8 mouse cellular contexts compared by ENCODE assay signal in genomic region chr13:63258167-63258582, GRCm38 (mm10).
DNase-seq lines count a peak whose midpoint lies in the region; ATAC-seq lines count a peak whose summit lies in the region.

No protein-coding gene starts in this region.

- H3K4me1 ChIP-seq in embryonic facial prominence, embryonic 12.5 days, result peaks cover 52% of the 10 kb centered on the region
- peaks cover 61% of the 10 kb centered on the region for H3K4me1 ChIP-seq in lung, embryonic 16.5 days (replicated peaks; ENCODE audit: control insufficient read depth, insufficient read depth, low read length)
- peaks cover 27% of the 10 kb centered on the region for H3K4me1 ChIP-seq in hindbrain, embryonic 13.5 days (replicated peaks)

- no peak for ATAC-seq in embryonic facial prominence, embryonic 12.5 days (ENCODE audit: insufficient number of reproducible peaks, insufficient read depth, low FRiP score, low TSS enrichment)
- peak; percentile 42 for ATAC-seq in lung, embryonic 16.5 days (ENCODE audit: low read depth)
- no peak for ATAC-seq in hindbrain, embryonic 13.5 days (ENCODE audit: low FRiP score)

- WGBS in embryonic facial prominence, embryonic 12.5 days, result 37% methylated on average over 6 of the region's 6 CpGs
- WGBS in lung, embryonic 16.5 days, result 52% methylated on average over 6 of the region's 6 CpGs
- 75% methylated on average over 6 of the region's 6 CpGs for WGBS in hindbrain, embryonic 13.5 days

- no peaks in the 10 kb centered on the region for H3K9me3 ChIP-seq in embryonic facial prominence, embryonic 12.5 days
- no peaks in the 10 kb centered on the region for H3K9me3 ChIP-seq in lung, embryonic 16.5 days (ENCODE audit: control insufficient read depth, low read length)
- no peaks in the 10 kb centered on the region for H3K9me3 ChIP-seq in hindbrain, embryonic 13.5 days

- no peaks in the 10 kb centered on the region for H3K27me3 ChIP-seq in embryonic facial prominence, embryonic 12.5 days
- no peaks in the 10 kb centered on the region for H3K27me3 ChIP-seq in lung, embryonic 16.5 days (ENCODE audit: control insufficient read depth, insufficient read depth, low read depth, low read length)
- H3K27me3 ChIP-seq in hindbrain, embryonic 13.5 days, result no peaks in the 10 kb centered on the region

- H3K27ac ChIP-seq in embryonic facial prominence, embryonic 12.5 days, result peak overlapping the region; percentile 52; the same call in 1 of the 2 replicates
- H3K27ac ChIP-seq in lung, embryonic 16.5 days (ENCODE audit: low read length), result peak overlapping the region; percentile 66; the same call in 1 of the 2 replicates
- H3K27ac ChIP-seq in hindbrain, embryonic 13.5 days, result no peak overlapping the region

- H3K4me3 ChIP-seq in embryonic facial prominence, embryonic 12.5 days, result no peak overlapping the region
- H3K4me3 ChIP-seq in lung, embryonic 16.5 days (ENCODE audit: low read length), result no peak overlapping the region
- H3K4me3 ChIP-seq in hindbrain, embryonic 13.5 days, result no peak overlapping the region

- H3K36me3 ChIP-seq in embryonic facial prominence, embryonic 12.5 days, result peaks cover 32% of the 10 kb centered on the region
- H3K36me3 ChIP-seq in lung, embryonic 16.5 days (ENCODE audit: control insufficient read depth, insufficient read depth, low read length), result peaks cover 9% of the 10 kb centered on the region
- 0 out of 2 replicates have a peak, but pooled peaks cover 5% of the 10 kb centered on the region for H3K36me3 ChIP-seq in hindbrain, embryonic 13.5 days

- no peak overlapping the region for H3K4me2 ChIP-seq in embryonic facial prominence, embryonic 12.5 days (replicated peaks)
- no peak overlapping the region for H3K4me2 ChIP-seq in lung, embryonic 16.5 days (ENCODE audit: low read depth, low read length)
- H3K4me2 ChIP-seq in hindbrain, embryonic 13.5 days, result no peak overlapping the region

- peak; percentile 41 for DNase-seq in kidney, adult 9 months
- DNase-seq in kidney, postnatal 4 days, result no peak
- DNase-seq in NIH3T3 (ENCODE audit: low read depth), result peak; percentile 86
- no peak for DNase-seq in urinary bladder, adult 2 months (ENCODE audit: low spot score)
- no peak for DNase-seq in right cerebral cortex, postnatal 4 days

- H3K9ac ChIP-seq in embryonic facial prominence, embryonic 12.5 days, result no peak overlapping the region
- H3K9ac ChIP-seq in lung, embryonic 16.5 days (ENCODE audit: low read length), result no peak overlapping the region
- H3K9ac ChIP-seq in hindbrain, embryonic 13.5 days, result no peak overlapping the region

Comparison
In these comparisons a context has a peak if more than half of its experiments do, and no peak if none do; other contexts are left out.
1. DNase-seq: peak in kidney, adult 9 months (single experiment) and NIH3T3 (single experiment); none in kidney, postnatal 4 days (0 of 2), urinary bladder, adult 2 months (single experiment) and right cerebral cortex, postnatal 4 days (single experiment).